Mouse (Mus musculus): ENCODE results near the gene Egln1.

DNA sequence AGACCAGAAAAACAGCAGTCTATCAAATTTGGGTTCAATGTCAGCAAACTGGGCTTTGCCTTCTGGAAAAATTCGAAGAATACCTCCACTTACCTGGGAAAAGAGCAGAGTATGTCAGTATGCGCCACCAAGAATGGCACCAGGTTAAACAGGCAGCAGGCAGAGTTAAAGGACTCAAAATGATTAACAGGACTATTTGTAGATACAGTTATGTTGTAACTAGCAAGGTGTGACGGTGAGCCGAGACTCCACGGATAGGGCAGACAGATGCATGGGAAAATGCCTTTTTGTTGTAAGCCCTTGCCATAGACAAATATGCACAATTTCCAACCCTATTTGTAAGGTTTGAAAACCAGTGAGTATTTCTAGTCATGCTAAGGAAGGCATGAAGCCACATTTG, 35.1 kb downstream of the Egln1 start:
- TF ChIP-seq POLR2A (IDR thresholded peaks at IDR 0.05; ENCODE audit: low read depth, low read length) (no peak), CTCF (IDR thresholded peaks at IDR 0.05; ENCODE audit: extremely low read depth, insufficient read length, insufficient replicate concordance, low read depth, low read length) (no peak)
